Mouse (Mus musculus) liver, embryonic 11.5 days (tissue): ENCODE measurements around the gene Gm17455. TPM values are rescaled to one million over a fixed set of nuclear protein-coding genes. Genes with fewer than 3 reads are reported as not detected.

Source experiments
- ATAC-seq: fragments of 200-750 bp; cut with Nextera tagmentation; replicated peaks from 2 replicates; pipeline ENCODE4 v1.8.0; 2017; ENCODE audit warnings: moderate number of reproducible peaks, mild to moderate bottlenecking, moderate TSS enrichment, moderate library complexity; ENCODE audit not compliant: low FRiP score
- DNase-seq: peaks from one replicate; pipeline ENCODE4 v3.0.0-alpha.2; 2017; ENCODE audit warnings: low spot score
- H3K27ac ChIP-seq: fragments of 300-500 bp; sonication (generic); 2 replicates; pipeline ENCODE4 v1.5.1; 2014; ENCODE audit warnings: mild to moderate bottlenecking, low read depth, low read length, control low read depth
- H3K27me3 ChIP-seq: fragments of 300-500 bp; sonication (generic); replicated peaks from 2 replicates; pipeline ENCODE4 v1.6.1; 2014; ENCODE audit warnings: low read length, mixed read lengths; ENCODE audit not compliant: control insufficient read depth, insufficient read depth
- H3K36me3 ChIP-seq: fragments of 300-500 bp; sonication (generic); 2 replicates; pipeline ENCODE4 v1.6.1; 2014; ENCODE audit warnings: mild to moderate bottlenecking, low read length, moderate library complexity, mixed read lengths; ENCODE audit not compliant: control insufficient read depth, insufficient read depth
- H3K4me1 ChIP-seq: fragments of 300-500 bp; sonication (generic); replicated peaks from 2 replicates; pipeline ENCODE4 v1.6.1; 2014; ENCODE audit warnings: low read length, mixed read lengths; ENCODE audit not compliant: control insufficient read depth, insufficient read depth
- H3K4me2 ChIP-seq: fragments of 300-500 bp; sonication (generic); 2 replicates; pipeline ENCODE4 v1.6.1; 2014; ENCODE audit warnings: mild to moderate bottlenecking, control low read depth, moderate library complexity
- H3K4me3 ChIP-seq: fragments of 300-500 bp; sonication (generic); 2 replicates; pipeline ENCODE4 v1.5.1; 2014; ENCODE audit warnings: low read depth, low read length, control low read depth
- H3K9ac ChIP-seq: fragments of 300-500 bp; sonication (generic); 2 replicates; pipeline ENCODE4 v1.6.1; 2014; ENCODE audit warnings: low read depth, low read length, control low read depth
- H3K9me3 ChIP-seq: fragments of 300-500 bp; sonication (generic); 2 replicates; pipeline ENCODE4 v1.6.1; 2016; ENCODE audit warnings: low read length, inconsistent platforms, mixed read lengths; ENCODE audit not compliant: control insufficient read depth
- WGBS: fragments of 180-500 bp; shearing (Covaris S2); extraction: QIAGEN DNeasy Blood & Tissue Kit; methylation state at CpG from one replicate; pipeline ENCODE4 v1.1.7; 2014; 5-methylcytosine and 5-hydroxymethylcytosine counted together
- polyA plus RNA-seq: library from polyadenylated mRNA; unstranded; fragments of >200 nt; fragmentation: Nextera tagmentation; extraction: Ambion mirVana; gene quantifications from 2 replicates; pipeline ENCODE4 v1.2.1, GENCODE M21; 2014

Gene Gm17455
- polyA plus RNA-seq, 1 experiment from 2014 or later: 0.44 TPM

DNA sequence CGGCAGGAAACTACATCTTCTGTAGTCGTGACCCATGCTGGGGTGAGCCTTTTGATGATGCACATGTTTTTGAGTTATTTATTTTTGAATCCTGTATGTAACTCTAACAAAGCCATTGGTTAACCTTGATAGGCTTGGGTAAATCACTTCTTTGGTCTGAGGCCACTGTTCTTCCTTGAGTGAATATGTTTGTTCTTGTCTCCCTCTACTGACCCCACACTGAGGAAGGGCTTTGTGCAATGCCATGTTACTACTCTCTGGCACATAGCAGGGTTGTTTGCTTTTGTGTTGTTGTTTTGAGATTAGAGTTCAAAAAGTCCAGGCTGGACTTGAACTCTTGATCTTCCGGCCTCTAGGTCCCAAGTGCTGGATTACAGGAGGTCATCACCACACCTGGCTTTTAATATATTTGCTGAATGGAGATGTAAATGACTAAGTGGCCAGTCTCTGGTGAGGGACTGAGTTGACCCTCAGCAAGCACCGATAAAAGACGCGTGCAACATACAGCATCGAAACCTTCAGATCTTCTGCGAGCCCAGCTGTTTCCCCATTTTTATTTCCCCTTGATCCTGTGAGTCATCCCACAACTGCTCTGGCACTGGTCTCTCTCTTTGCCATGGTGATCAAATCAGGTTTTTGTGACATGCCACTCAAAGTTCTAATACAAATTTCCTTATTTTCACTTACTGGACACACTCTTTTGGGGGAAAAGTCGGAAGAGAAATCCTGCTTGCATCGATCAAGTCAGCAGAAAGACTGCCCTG is 1.3 kb upstream of the Gm17455 start:
- H3K4me1 ChIP-seq: no peaks in the 10 kb centered on the region
- H3K27me3 ChIP-seq: no peaks in the 10 kb centered on the region
- no peaks in the 10 kb centered on the region for H3K9me3 ChIP-seq
- H3K4me3 ChIP-seq: no peak overlapping the region
- 81% methylated on average over 10 of the region's 10 CpGs for WGBS
- no peaks in the 10 kb centered on the region for H3K36me3 ChIP-seq
- ATAC-seq: no peak
- no peak overlapping the region for H3K9ac ChIP-seq
- no peak overlapping the region for H3K4me2 ChIP-seq
- no peak overlapping the region for H3K27ac ChIP-seq
- DNase-seq: no peak

- DNase-seq (no peak), ATAC-seq (no peak)
- Histone ChIP-seq H3K4me2 (no peak overlapping the region), H3K36me3 (no peaks in the 10 kb centered on the region), H3K9me3 (no peaks in the 10 kb centered on the region), H3K9ac (no peak overlapping the region), H3K27ac (no peak overlapping the region), H3K4me3 (no peak overlapping the region), H3K4me1 (no peaks in the 10 kb centered on the region), H3K27me3 (no peaks in the 10 kb centered on the region)
- WGBS: 77% methylated on average over 11 of the region's 11 CpGs
These were observed 1.2 kb downstream of the Gm17455 start for GRCm38 (mm10) chr10:60400507-60401295.

- Histone ChIP-seq H3K4me2 (no peak overlapping the region), H3K9me3 (no peaks in the 10 kb centered on the region), H3K4me3 (no peak overlapping the region), H3K27me3 (no peaks in the 10 kb centered on the region; the same call in 1 of the 2 replicates), H3K4me1 (no peaks in the 10 kb centered on the region), H3K9ac (no peak overlapping the region), H3K27ac (no peak overlapping the region), H3K36me3 (no peaks in the 10 kb centered on the region)
- ATAC-seq: no peak
- WGBS: 63% methylated on average over 7 of the region's 7 CpGs
- no peak for DNase-seq
These were observed 6.1 kb downstream of the Gm17455 start for GRCm38 (mm10) chr10:60405460-60406177.

DNA sequence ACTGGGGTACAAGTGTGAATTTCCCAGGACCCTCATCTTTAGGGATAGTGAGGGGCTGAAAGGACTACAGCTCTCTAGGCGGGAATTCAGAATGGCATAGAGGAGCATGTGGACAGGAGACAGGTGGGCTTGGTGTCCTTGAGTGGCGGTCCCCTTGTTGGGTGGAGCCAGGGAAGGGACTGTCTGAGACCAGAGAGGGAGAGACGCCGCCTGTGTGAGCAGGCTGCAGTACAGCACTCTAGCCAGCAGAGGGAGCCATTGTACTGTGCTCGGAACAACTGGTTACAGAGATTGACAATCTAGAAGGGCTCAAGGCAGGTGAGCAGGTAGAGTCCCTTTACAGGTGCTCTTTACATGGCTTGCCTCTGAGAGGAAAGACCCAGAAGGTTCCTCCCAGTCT is 8.3 kb downstream of the Gm17455 start:
- no peak overlapping the region for H3K27ac ChIP-seq
- 3% methylated on average over 5 of the region's 5 CpGs for WGBS
- H3K4me1 ChIP-seq: no peaks in the 10 kb centered on the region
- H3K4me3 ChIP-seq: no peak overlapping the region
- H3K4me2 ChIP-seq: no peak overlapping the region
- H3K36me3 ChIP-seq: no peaks in the 10 kb centered on the region
- H3K27me3 ChIP-seq: no peaks in the 10 kb centered on the region; the same call in 1 of the 2 replicates
- no peaks in the 10 kb centered on the region for H3K9me3 ChIP-seq
- no peak overlapping the region for H3K9ac ChIP-seq
- ATAC-seq (no peak), DNase-seq (peak; percentile 58)

DNA sequence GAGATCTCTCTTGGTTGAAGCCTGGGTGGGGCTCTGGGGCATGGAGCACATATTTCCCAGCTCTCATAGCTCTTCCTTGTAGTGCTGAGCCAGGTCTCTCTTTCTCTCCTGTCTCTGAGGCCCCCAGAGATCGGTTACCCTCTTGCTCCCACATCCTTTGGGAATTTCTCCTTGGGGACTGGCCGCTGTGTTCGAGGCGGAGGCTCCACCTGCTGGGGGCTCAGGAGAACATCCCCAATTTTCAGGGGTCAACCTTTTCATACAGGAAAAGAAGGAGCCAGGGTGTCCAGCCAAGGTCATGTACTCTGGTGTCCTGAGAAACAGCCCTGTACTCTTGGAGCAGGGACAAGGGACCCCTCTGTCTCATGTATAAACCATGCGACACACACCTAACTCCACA is 12.3 kb downstream of the Gm17455 start:
- WGBS: 31% methylated on average over 5 of the region's 5 CpGs
- Histone ChIP-seq H3K9me3 (no peaks in the 10 kb centered on the region), H3K36me3 (no peaks in the 10 kb centered on the region), H3K9ac (no peak overlapping the region), H3K4me3 (no peak overlapping the region), H3K27me3 (no peaks in the 10 kb centered on the region; the same call in 1 of the 2 replicates), H3K4me2 (no peak overlapping the region), H3K27ac (no peak overlapping the region), H3K4me1 (no peaks in the 10 kb centered on the region)
- DNase-seq: no peak
- no peak for ATAC-seq

DNA sequence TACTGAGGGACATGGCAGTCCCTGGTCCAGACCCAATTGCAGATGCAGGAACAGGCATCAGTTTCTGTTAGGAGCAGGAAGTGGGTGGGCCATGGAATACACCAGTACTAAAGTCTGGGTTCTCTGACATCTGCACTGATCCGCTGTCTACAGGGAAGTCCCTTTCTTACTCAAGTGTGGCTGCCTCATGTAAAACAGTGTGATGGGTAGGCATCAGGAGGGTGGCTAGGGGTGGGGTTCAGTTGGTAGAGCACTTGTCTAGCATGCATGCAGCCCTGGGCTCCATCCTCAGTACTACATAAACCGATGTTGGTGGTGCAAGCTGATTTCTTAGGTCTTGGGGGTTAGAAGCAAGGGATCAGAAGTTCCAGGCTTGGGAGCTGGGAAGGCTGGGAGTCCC is 14.2 kb downstream of the Gm17455 start:
- 70% methylated on average over 2 of the region's 2 CpGs for WGBS
- Histone ChIP-seq H3K4me1 (no peaks in the 10 kb centered on the region), H3K36me3 (no peaks in the 10 kb centered on the region), H3K4me2 (no peak overlapping the region), H3K9ac (no peak overlapping the region), H3K9me3 (no peaks in the 10 kb centered on the region), H3K4me3 (no peak overlapping the region), H3K27ac (no peak overlapping the region), H3K27me3 (no peaks in the 10 kb centered on the region)
- no peak for DNase-seq
- ATAC-seq: no peak

DNA sequence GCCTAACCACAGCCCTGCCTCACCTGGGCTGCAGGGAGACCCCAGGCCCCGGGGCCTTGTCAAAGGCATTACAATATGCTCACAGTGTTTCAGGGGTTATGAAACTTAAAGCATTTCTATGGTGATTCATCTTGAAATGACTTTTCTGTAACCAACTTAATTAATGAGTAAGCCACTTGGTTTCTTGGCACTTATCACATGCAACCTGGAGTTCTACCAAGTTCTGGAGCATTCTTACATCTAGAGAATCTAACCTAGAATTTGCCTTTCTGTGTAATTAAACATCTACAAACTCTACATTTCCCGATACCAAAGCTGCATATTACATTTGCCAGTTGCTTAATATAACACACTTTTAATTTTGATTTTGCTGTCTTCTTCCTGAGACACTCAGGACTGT is 17.5 kb downstream of the Gm17455 start:
- ATAC-seq: no peak
- no peak overlapping the region for H3K9ac ChIP-seq
- no peaks in the 10 kb centered on the region for H3K36me3 ChIP-seq
- H3K27me3 ChIP-seq: no peaks in the 10 kb centered on the region
- no peak overlapping the region for H3K4me3 ChIP-seq
- no peaks in the 10 kb centered on the region for H3K9me3 ChIP-seq
- H3K4me2 ChIP-seq: no peak overlapping the region
- 83% methylated on average over 2 of the region's 2 CpGs for WGBS
- no peaks in the 10 kb centered on the region for H3K4me1 ChIP-seq
- DNase-seq: no peak
- no peak overlapping the region for H3K27ac ChIP-seq

GRCm38 (mm10) chr10:60418137-60418536 is 18.6 kb downstream of the Gm17455 start:
- ATAC-seq: no peak
- 21% methylated on average over 3 of the region's 3 CpGs for WGBS
- no peak overlapping the region for H3K4me3 ChIP-seq

More at GRCm38 (mm10) chr10:60418137-60418536, 18.6 kb downstream of the Gm17455 start:
- H3K27ac ChIP-seq: no peak overlapping the region
- H3K27me3 ChIP-seq: no peaks in the 10 kb centered on the region
- H3K4me2 ChIP-seq: no peak overlapping the region
- no peaks in the 10 kb centered on the region for H3K36me3 ChIP-seq
- no peaks in the 10 kb centered on the region for H3K9me3 ChIP-seq
- no peak overlapping the region for H3K9ac ChIP-seq
- no peak for DNase-seq
- H3K4me1 ChIP-seq: no peaks in the 10 kb centered on the region
